Mouse (Mus musculus): ENCODE data around the gene Gm11213. TPM values are rescaled to one million over a fixed set of nuclear protein-coding genes. Genes with fewer than 3 reads are reported as not detected.

The Gm11213 gene
- total RNA-seq, 2 experiments from 2014 or later: not detected

DNA sequence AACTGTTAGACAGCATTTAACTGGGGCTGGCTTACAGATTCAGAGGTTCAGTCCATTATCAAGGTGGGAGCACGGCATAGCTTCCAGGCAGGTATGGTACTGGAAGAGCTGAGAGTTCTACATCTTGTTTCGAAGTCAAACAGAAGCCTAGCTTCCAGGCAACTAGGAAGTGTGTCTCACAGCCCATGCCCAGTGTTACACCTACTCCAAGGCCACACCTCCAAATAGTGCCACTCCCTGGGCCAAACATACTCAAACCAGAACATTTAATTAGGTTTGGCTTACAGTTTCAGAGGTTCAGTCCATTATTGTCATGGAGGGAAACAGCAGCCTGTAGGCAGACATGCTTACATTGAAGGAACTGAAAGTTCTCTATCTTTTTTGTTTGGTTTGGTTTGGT is 50.0 kb downstream of the Gm11213 start:
- TF ChIP-seq CTCF (IDR thresholded peaks at IDR 0.05): no peak
- Histone ChIP-seq H3K27ac (0 out of 2 replicates have a peak overlapping the region, but pooled peaks have one; percentile 10), H3K4me3 (no peak overlapping the region)
- DNase-seq: no peak
- intact Hi-C loops (cut with DNase I): loop anchor here (5.0 kb wide), 2 partner anchors 37 to 48 kb away; no protein-coding TSS in a partner anchor

DNA sequence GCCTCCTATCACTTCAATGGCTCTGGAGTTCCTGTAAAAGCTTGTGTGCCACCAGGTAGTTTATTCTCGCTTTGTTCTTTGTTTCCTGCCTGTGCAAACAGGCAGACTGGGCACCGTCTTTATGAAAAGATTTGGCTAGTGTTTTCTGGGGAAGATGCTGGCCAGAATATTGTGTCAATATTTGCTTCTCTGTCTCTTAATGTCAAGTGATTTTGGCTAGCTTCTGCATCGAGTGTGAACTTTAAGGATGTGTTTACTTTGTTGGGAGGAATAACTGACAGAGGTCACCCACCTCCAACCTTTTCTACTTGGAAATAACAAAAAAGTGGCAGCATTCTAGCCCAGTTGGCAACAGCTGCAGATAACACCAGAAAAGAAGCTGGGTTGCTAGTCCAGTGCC is 50.4 kb downstream of the Gm11213 start:
- Histone ChIP-seq H3K27ac (0 out of 2 replicates have a peak overlapping the region, but pooled peaks have one; percentile 5), H3K4me3 (no peak overlapping the region)
- intact Hi-C loops (cut with DNase I): loop anchor here (5.0 kb wide), 2 partner anchors 38 to 47 kb away; no protein-coding TSS in a partner anchor
- TF ChIP-seq CTCF (IDR thresholded peaks at IDR 0.05): no peak
- no peak for DNase-seq

DNA sequence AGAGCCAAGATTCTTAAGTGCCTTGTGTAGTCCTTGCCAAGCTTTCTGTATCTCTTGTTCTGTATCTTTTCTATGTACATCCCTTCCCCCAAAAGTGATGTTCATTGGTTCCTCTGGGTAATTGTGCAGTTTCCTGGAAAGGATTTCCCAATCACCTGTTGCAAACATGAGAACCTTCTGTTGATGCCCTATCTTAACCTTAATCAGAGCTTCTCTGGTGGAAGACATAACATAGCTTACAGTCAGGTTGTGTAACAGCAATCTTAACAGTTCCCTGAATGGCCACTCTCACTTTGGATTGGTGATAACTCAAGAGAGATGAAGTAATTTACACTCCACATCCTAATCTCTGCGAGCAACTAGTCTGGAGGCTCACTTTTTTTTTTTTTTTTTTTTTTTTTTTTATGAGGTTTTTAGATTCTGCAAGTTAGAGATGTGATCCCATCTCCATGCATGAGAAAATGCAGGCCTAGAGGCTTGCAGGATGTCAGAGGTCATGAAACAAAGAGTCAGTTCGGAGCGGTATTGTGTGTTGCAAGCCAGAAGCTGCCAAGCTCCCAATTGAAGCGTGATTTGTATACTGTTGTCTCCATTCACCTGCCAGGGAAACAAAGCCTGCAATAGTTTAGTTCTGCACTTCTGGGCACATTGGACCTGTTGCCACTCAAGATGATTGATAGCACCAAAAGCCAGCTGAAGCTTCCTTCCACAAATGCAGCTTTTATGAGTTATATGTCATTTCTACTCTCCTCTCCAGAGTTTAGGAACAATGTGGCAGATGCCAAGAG is 51.1 kb downstream of the Gm11213 start:
- Histone ChIP-seq H3K4me3 (no peak overlapping the region), H3K27ac (no peak overlapping the region)
- no peak for TF ChIP-seq CTCF (IDR thresholded peaks at IDR 0.05)
- intact Hi-C loops (cut with DNase I): no loop called here
- DNase-seq: no peak

DNA sequence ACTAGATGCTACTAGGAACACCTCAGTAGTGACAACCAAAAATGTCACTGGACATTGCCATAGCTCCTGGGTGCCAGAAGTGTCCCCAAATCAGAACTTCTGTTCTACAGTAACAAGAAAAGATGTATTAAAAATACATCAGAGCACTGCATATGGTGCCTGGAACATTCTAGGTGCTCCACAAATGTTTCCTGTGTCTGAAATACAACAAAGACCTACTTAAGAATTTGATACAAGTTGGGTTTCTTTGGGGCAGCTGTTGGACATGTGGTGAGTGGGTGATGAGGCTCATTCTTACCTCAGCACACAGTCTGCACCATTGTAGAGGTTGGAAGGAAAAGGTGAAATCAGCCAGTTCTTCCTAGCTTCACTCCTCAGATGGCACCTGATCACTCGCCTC is 52.2 kb downstream of the Gm11213 start:
- H3K4me3 ChIP-seq: no peak overlapping the region
- intact Hi-C loops (cut with DNase I): no loop called here
- TF ChIP-seq CTCF (IDR thresholded peaks at IDR 0.05): no peak

DNA sequence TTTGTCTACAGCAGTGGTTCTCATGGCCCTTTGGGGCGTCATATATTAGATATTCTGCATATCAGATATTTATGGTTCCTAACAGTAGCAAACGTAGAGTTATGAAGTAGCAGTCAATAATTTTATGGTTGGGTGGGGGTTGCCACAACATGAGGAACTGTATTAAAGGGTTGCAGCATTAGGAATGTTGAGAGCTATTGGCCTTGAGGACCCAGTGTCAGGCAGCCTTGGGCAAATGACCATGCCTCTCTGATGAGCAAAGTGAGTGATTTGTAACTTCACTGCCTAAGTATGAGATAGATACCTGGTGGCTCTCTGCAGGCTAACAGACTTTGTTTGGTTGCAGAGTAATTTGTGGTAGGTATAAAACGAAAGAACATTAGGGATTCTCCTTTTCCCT is 54.2 kb downstream of the Gm11213 start:
- DNase-seq: no peak
- H3K27ac ChIP-seq: no peak overlapping the region
- H3K4me3 ChIP-seq: no peak overlapping the region
- TF ChIP-seq CTCF (IDR thresholded peaks at IDR 0.05): no peak
- intact Hi-C loops (cut with DNase I): no loop called here

More for the DNA sequence above, 52.2 kb downstream of the Gm11213 start:
- H3K27ac ChIP-seq: no peak overlapping the region
- DNase-seq: no peak

DNA sequence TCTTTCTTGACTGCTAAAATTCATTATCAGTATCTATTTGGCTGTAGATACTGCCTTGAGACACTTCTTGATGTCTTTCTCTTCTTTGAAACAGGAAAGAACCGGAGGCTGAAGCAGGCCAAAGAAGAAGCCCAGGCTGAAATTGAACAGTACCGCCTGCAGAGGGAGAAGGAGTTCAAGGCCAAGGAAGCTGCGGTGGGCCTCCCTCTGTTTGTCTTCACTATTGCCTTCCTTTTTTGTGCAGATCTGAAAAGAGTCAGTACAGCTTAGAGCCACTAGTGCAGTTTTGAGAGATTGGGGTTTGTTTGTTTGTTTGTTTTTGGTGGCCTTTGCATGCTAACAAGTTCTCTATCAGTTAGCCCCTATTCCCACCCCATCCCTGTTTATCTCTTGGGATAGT is 56.6 kb downstream of the Gm11213 start:
- Histone ChIP-seq H3K4me3 (no peak overlapping the region), H3K27ac (no peak overlapping the region; the same call in 1 of the 2 replicates)
- no peak for TF ChIP-seq CTCF (IDR thresholded peaks at IDR 0.05)
- DNase-seq: no peak
- intact Hi-C loops (cut with DNase I): no loop called here

DNA sequence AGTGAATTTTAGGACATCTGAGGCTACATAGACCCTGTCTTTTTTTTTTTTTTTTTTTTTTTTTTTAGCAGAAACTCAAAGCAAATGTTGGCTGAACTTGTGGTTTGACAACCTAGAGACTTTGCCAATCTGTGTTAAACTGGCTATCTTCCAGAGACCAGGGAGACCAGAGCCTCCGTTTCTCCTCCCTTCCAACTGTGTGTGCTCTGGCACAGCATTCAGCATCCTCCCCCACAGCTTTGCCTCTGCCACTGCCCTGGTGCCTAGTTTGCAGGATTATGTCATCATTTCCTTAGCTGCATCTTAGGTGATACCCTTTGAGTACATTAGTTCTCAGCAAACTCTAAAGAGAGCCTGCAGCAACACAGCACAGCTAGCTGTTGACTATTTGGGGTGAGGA is 57.3 kb downstream of the Gm11213 start:
- no peak for DNase-seq
- intact Hi-C loops (cut with DNase I): no loop called here
- Histone ChIP-seq H3K27ac (peak overlapping the region; percentile 95; the same call in 1 of the 2 replicates), H3K4me3 (no peak overlapping the region)
- TF ChIP-seq CTCF (IDR thresholded peaks at IDR 0.05): no peak

Other genes with a start within 250 kb of the Gm11213 start
- gene Orm3, start 249.1 kb downstream of the Gm11213 start, total RNA-seq (2021): not detected
- gene Orm2, start 242.8 kb downstream of the Gm11213 start, total RNA-seq (2021): not detected
- gene Akna, start 201.9 kb downstream of the Gm11213 start, total RNA-seq (2021): 1 to 10 TPM in 1 of 2 experiments, under 1 TPM in 1; 0.97 to 1.8 TPM
- 1 to 10 TPM; 1.6 to 2.2 TPM for gene Whrn, start 109.3 kb downstream of the Gm11213 start, total RNA-seq (2021)
- gene Atp6v1g1, start 60.5 kb downstream of the Gm11213 start, total RNA-seq (2021): 100 to 1,000 TPM; 212 to 239 TPM
- gene Tmem268, start 46.5 kb downstream of the Gm11213 start, total RNA-seq (2021): 10 to 100 TPM; 13.3 to 14.7 TPM
- gene Tex48, start 17.2 kb upstream of the Gm11213 start, total RNA-seq (2021): not detected
- gene Gm11214, start 58.1 kb upstream of the Gm11213 start, total RNA-seq (2021): not detected
- gene Tnfsf15, start 139.9 kb upstream of the Gm11213 start, total RNA-seq (2021): under 1 TPM in 1 of 2 experiments, not detected in 1; 0.08 TPM

Data from gastrocnemius, adult 2 months (tissue).